ENCODE assay signal across 27 mouse cellular contexts in genomic region chr6:6053946-6054345, GRCm38 (mm10).
A peak's percentile ranks its signal among the peaks of the same experiment; 100 is the strongest.
DNase-seq lines count a peak whose midpoint lies in the region; ATAC-seq and TF ChIP-seq lines count a peak whose summit lies in the region.
"Had no signal": no experiment of that assay in that cellular context is flagged by ENCODE, and none has a peak within 500 bp of the region (broad histone marks: within the 10 kb centered on the region; RNA-seq: fewer than 3 reads in every experiment).

No protein-coding gene starts in this region.

- H3K9ac ChIP-seq in hindbrain, postnatal 0 days (replicated peaks; ENCODE audit: low read length), result no peak overlapping the region
- H3K9ac ChIP-seq in hindbrain, embryonic 16.5 days (ENCODE audit: low read depth, low read length), result no peak overlapping the region
- H3K9ac ChIP-seq in kidney, embryonic 14.5 days (ENCODE audit: low read depth, low read length), result no peak overlapping the region
- no peak overlapping the region for H3K9ac ChIP-seq in midbrain, embryonic 14.5 days (replicated peaks; ENCODE audit: low read length)
- H3K9ac ChIP-seq in midbrain, embryonic 13.5 days (replicated peaks), result no peak overlapping the region
- H3K9ac ChIP-seq: forebrain, postnatal 0 days; heart, embryonic 15.5 days; limb, embryonic 15.5 days; liver, embryonic 13.5 days; neural tube, embryonic 12.5 days; stomach, embryonic 15.5 days had no signal

- no peak for TF ChIP-seq CTCF in hindbrain, postnatal 0 days (IDR thresholded peaks at IDR 0.05; ENCODE audit: low read depth)

- H3K27me3 ChIP-seq in hindbrain, postnatal 0 days (ENCODE audit: insufficient read depth, low read length), result no peaks in the 10 kb centered on the region
- no peaks in the 10 kb centered on the region for H3K27me3 ChIP-seq in hindbrain, embryonic 16.5 days (replicated peaks; ENCODE audit: control insufficient read depth, insufficient read depth, low read length)
- H3K27me3 ChIP-seq in kidney, embryonic 14.5 days (ENCODE audit: control insufficient read depth, insufficient read depth, low read length), result no peaks in the 10 kb centered on the region
- H3K27me3 ChIP-seq in midbrain, embryonic 14.5 days (ENCODE audit: control insufficient read depth, insufficient read depth, low read length), result no peaks in the 10 kb centered on the region
- H3K27me3 ChIP-seq in midbrain, embryonic 13.5 days, result no peaks in the 10 kb centered on the region
- H3K27me3 ChIP-seq: heart, embryonic 15.5 days; limb, embryonic 15.5 days; liver, embryonic 13.5 days; neural tube, embryonic 12.5 days; stomach, embryonic 15.5 days had no signal

- ATAC-seq in hindbrain, postnatal 0 days, result no peak
- no peak for ATAC-seq in hindbrain, embryonic 16.5 days
- no peak for ATAC-seq in kidney, embryonic 14.5 days (ENCODE audit: low FRiP score, low TSS enrichment)
- no peak for ATAC-seq in midbrain, embryonic 14.5 days (ENCODE audit: low FRiP score, low TSS enrichment)
- no peak for ATAC-seq in midbrain, embryonic 13.5 days
- ATAC-seq: activated CD4-positive, CD25-positive, alpha-beta regulatory T cell, adult 4 months; CD4-positive, CD25-positive, alpha-beta regulatory T cell, adult 4 months; forebrain, postnatal 0 days; intestine, postnatal 0 days; lung, postnatal 0 days had no signal

- peak; percentile 6 for DNase-seq in hindbrain, postnatal 0 days (ENCODE audit: low spot score)
- DNase-seq in kidney, postnatal 14 days, result peak; percentile 30
- peak; percentile 47 for DNase-seq in midbrain, embryonic 14.5 days
- peak; percentile 46 for DNase-seq in retina, postnatal 7 days (ENCODE audit: low read depth, low spot score)
- no peak for DNase-seq in right cerebral cortex, adult 18-20 months
- DNase-seq: adrenal gland, adult 2 months; adrenal gland, postnatal 36 days; cerebellum, adult 2 months; cerebellum, postnatal 14 days; forebrain, postnatal 0 days; liver, embryonic 13.5 days; lung, adult 18-20 months; lung, postnatal 4 days; right cerebral cortex, postnatal 25 days had no signal

- H3K9me3 ChIP-seq in hindbrain, postnatal 0 days (ENCODE audit: low read length), result no peaks in the 10 kb centered on the region
- no peaks in the 10 kb centered on the region for H3K9me3 ChIP-seq in hindbrain, embryonic 16.5 days (ENCODE audit: control insufficient read depth, low read length)
- peaks cover 2% of the 10 kb centered on the region; the same call in 1 of the 2 replicates for H3K9me3 ChIP-seq in kidney, embryonic 14.5 days (ENCODE audit: control insufficient read depth, low read length)
- no peaks in the 10 kb centered on the region for H3K9me3 ChIP-seq in midbrain, embryonic 14.5 days (ENCODE audit: control insufficient read depth, low read length)
- H3K9me3 ChIP-seq in midbrain, embryonic 13.5 days, result no peaks in the 10 kb centered on the region; the same call in 1 of the 2 replicates
- H3K9me3 ChIP-seq: forebrain, embryonic 10.5 days; heart, embryonic 15.5 days; limb, embryonic 15.5 days; liver, embryonic 13.5 days; neural tube, embryonic 12.5 days; stomach, embryonic 15.5 days had no signal

- no peak overlapping the region for H3K27ac ChIP-seq in hindbrain, postnatal 0 days
- no peak overlapping the region for H3K27ac ChIP-seq in hindbrain, embryonic 16.5 days (ENCODE audit: low read depth, low read length)
- H3K27ac ChIP-seq in kidney, embryonic 14.5 days (ENCODE audit: low read depth, low read length), result no peak overlapping the region
- no peak overlapping the region for H3K27ac ChIP-seq in midbrain, embryonic 14.5 days (replicated peaks; ENCODE audit: low read depth, low read length)
- H3K27ac ChIP-seq in midbrain, embryonic 13.5 days, result no peak overlapping the region
- H3K27ac ChIP-seq: forebrain, embryonic 10.5 days; heart, embryonic 15.5 days; limb, embryonic 15.5 days; liver, embryonic 13.5 days; neural tube, embryonic 12.5 days; stomach, embryonic 15.5 days had no signal

- no peak overlapping the region for H3K4me2 ChIP-seq in hindbrain, postnatal 0 days (ENCODE audit: low read depth, low read length)
- H3K4me2 ChIP-seq in hindbrain, embryonic 16.5 days (ENCODE audit: low read length), result no peak overlapping the region
- no peak overlapping the region for H3K4me2 ChIP-seq in kidney, embryonic 14.5 days (replicated peaks; ENCODE audit: low read depth, low read length)
- no peak overlapping the region for H3K4me2 ChIP-seq in midbrain, embryonic 14.5 days (ENCODE audit: low read length)
- H3K4me2 ChIP-seq in midbrain, embryonic 13.5 days (replicated peaks), result no peak overlapping the region
- H3K4me2 ChIP-seq: heart, embryonic 15.5 days; limb, embryonic 15.5 days; liver, embryonic 13.5 days; neural tube, embryonic 12.5 days; stomach, embryonic 15.5 days had no signal

- no peaks in the 10 kb centered on the region for H3K36me3 ChIP-seq in hindbrain, postnatal 0 days (ENCODE audit: insufficient read depth, low read length)
- H3K36me3 ChIP-seq in hindbrain, embryonic 16.5 days (ENCODE audit: control insufficient read depth, insufficient read depth, low read length), result no peaks in the 10 kb centered on the region
- H3K36me3 ChIP-seq in kidney, embryonic 14.5 days (ENCODE audit: control insufficient read depth, insufficient read depth, low read length), result no peaks in the 10 kb centered on the region
- no peaks in the 10 kb centered on the region for H3K36me3 ChIP-seq in midbrain, embryonic 14.5 days (ENCODE audit: control insufficient read depth, insufficient read depth, low read length)
- no peaks in the 10 kb centered on the region for H3K36me3 ChIP-seq in midbrain, embryonic 13.5 days
- H3K36me3 ChIP-seq: limb, embryonic 15.5 days; neural tube, embryonic 12.5 days; stomach, embryonic 15.5 days had no signal

- 53% methylated on average over 3 of the region's 3 CpGs for WGBS in hindbrain, postnatal 0 days
- 61% methylated on average over 3 of the region's 3 CpGs for WGBS in hindbrain, embryonic 16.5 days
- WGBS in kidney, embryonic 14.5 days, result 75% methylated on average over 3 of the region's 3 CpGs
- 10% methylated on average over 3 of the region's 3 CpGs for WGBS in midbrain, embryonic 14.5 days
- 16% methylated on average over 3 of the region's 3 CpGs for WGBS in midbrain, embryonic 13.5 days

- no peaks in the 10 kb centered on the region for H3K4me1 ChIP-seq in hindbrain, postnatal 0 days (ENCODE audit: insufficient read depth, low read length)
- H3K4me1 ChIP-seq in hindbrain, embryonic 16.5 days (ENCODE audit: control insufficient read depth, insufficient read depth, low read depth, low read length), result no peaks in the 10 kb centered on the region; the same call in 1 of the 2 replicates
- no peaks in the 10 kb centered on the region for H3K4me1 ChIP-seq in kidney, embryonic 14.5 days (ENCODE audit: control insufficient read depth, insufficient read depth, low read length)
- H3K4me1 ChIP-seq in midbrain, embryonic 14.5 days (ENCODE audit: control insufficient read depth, insufficient read depth, low read length), result peaks cover 12% of the 10 kb centered on the region; the same call in 1 of the 2 replicates
- peaks cover 15% of the 10 kb centered on the region for H3K4me1 ChIP-seq in midbrain, embryonic 13.5 days (replicated peaks)
- H3K4me1 ChIP-seq: limb, embryonic 15.5 days; stomach, embryonic 15.5 days had no signal

- no peak overlapping the region for H3K4me3 ChIP-seq in hindbrain, postnatal 0 days (ENCODE audit: low read length)
- no peak overlapping the region for H3K4me3 ChIP-seq in hindbrain, embryonic 16.5 days (ENCODE audit: low read length)
- H3K4me3 ChIP-seq in kidney, embryonic 14.5 days (ENCODE audit: low read length), result no peak overlapping the region
- no peak overlapping the region for H3K4me3 ChIP-seq in midbrain, embryonic 14.5 days (replicated peaks; ENCODE audit: low read depth, low read length)
- H3K4me3 ChIP-seq in midbrain, embryonic 13.5 days (replicated peaks), result no peak overlapping the region
- H3K4me3 ChIP-seq: forebrain, embryonic 10.5 days; heart, embryonic 15.5 days; limb, embryonic 15.5 days; liver, embryonic 13.5 days; myocyte; neural tube, embryonic 12.5 days; stomach, embryonic 15.5 days had no signal
